In the genomic region with DNA sequence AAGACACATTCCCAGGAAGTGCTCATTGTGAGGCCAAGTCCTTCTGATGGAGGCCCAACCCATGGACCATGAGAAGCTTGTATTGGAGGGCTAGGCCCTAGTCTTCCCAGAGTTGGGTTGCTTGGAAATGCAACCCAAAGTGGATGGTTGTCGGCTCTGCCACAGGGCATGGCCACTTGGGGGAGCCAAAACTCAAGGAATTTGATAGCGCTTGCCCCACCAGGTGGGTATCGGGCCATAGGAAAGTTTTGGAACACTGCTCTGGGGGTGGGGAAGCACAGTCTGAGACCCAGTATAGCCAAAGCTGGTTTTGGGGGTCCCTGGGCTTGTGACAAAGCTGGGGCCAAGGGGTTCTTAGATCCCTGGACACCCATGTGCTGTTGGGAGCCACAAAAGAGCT, we compare ENCODE assay signal across 9 mouse cellular contexts. TPM values are rescaled to one million over a fixed set of nuclear protein-coding genes. Genes with fewer than 3 reads are reported as not detected.
A peak's percentile ranks its signal among the peaks of the same experiment; 100 is the strongest.
DNase-seq lines count a peak whose midpoint lies in the region; ATAC-seq and TF ChIP-seq lines count a peak whose summit lies in the region.
"Had no signal": no experiment of that assay in that cellular context is flagged by ENCODE, and none has a peak within 500 bp of the region (broad histone marks: within the 10 kb centered on the region; RNA-seq: fewer than 3 reads in every experiment).

No protein-coding gene starts in this region.

- 27% methylated on average over 3 of the region's 3 CpGs for WGBS in liver, embryonic 11.5 days

- no peak overlapping the region for H3K9ac ChIP-seq in liver, embryonic 11.5 days (ENCODE audit: low read depth, low read length)
- no peak overlapping the region for H3K9ac ChIP-seq in ES-E14 (ENCODE audit: insufficient read depth, low read depth, low read length, poor library complexity, severe bottlenecking)
- H3K9ac ChIP-seq: heart, embryonic 15.5 days; neural tube, embryonic 13.5 days had no signal

- no peak overlapping the region for H3K4me3 ChIP-seq in liver, embryonic 11.5 days (ENCODE audit: low read depth, low read length)
- H3K4me3 ChIP-seq in ES-E14 (ENCODE audit: insufficient read depth in 1 of 2, low read depth in 1 of 2, low read length in 2 of 2, poor library complexity in 1 of 2, severe bottlenecking in 1 of 2) = no peak overlapping the region
- H3K4me3 ChIP-seq: heart, embryonic 15.5 days; neural tube, embryonic 13.5 days had no signal

- DNase-seq in liver (peak; percentile 32), ES-E14 (ENCODE audit: low read depth, low spot score) (peak; percentile 26)
- no peak for DNase-seq in liver, embryonic 11.5 days (ENCODE audit: low spot score)
- DNase-seq in adrenal gland, adult 2 months = peak; percentile 27
- peak; percentile 22 for DNase-seq in lung, postnatal 10 days

- in situ Hi-C loops in ES-E14 (cut with MboI; ENCODE audit: low sequenced_read_pairs in 2 of 2, unreplicated experiment in 2 of 2) = no loop called here

- H3K9me3 ChIP-seq in liver, embryonic 11.5 days (ENCODE audit: control insufficient read depth, low read length) = no peaks in the 10 kb centered on the region
- peaks cover 15% of the 10 kb centered on the region for H3K9me3 ChIP-seq in ES-E14 (ENCODE audit: control insufficient read depth, insufficient read depth, low read depth, low read length)
- H3K9me3 ChIP-seq: heart, embryonic 15.5 days had no signal

- ATAC-seq in liver, embryonic 11.5 days (replicated peaks; ENCODE audit: low FRiP score) = no peak; the same call in 1 of the 2 replicates
- peak; percentile 49 for ATAC-seq in inflammation-experienced regulatory T-cells, adult 6 months
- ATAC-seq in monocyte, adult 5-6 weeks (replicated peaks; ENCODE audit: insufficient number of reproducible peaks, low FRiP score, low TSS enrichment, poor library complexity, severe bottlenecking) = no peak

- H3K27me3 ChIP-seq in liver, embryonic 11.5 days (replicated peaks; ENCODE audit: control insufficient read depth, insufficient read depth, low read length) = no peaks in the 10 kb centered on the region
- H3K27me3 ChIP-seq: heart, embryonic 15.5 days; neural tube, embryonic 13.5 days had no signal

- H3K4me1 ChIP-seq in liver, embryonic 11.5 days (replicated peaks; ENCODE audit: control insufficient read depth, insufficient read depth, low read length) = no peaks in the 10 kb centered on the region
- no peaks in the 10 kb centered on the region for H3K4me1 ChIP-seq in ES-E14 (ENCODE audit: control insufficient read depth in 2 of 2, insufficient read depth in 2 of 2, low read length in 2 of 2, poor library complexity in 1 of 2)
- H3K4me1 ChIP-seq: heart, embryonic 15.5 days; neural tube, embryonic 13.5 days had no signal

- H3K4me2 ChIP-seq in liver, embryonic 11.5 days = no peak overlapping the region
- H3K4me2 ChIP-seq: heart, embryonic 15.5 days; neural tube, embryonic 13.5 days had no signal

- no peaks in the 10 kb centered on the region for H3K36me3 ChIP-seq in liver, embryonic 11.5 days (ENCODE audit: control insufficient read depth, insufficient read depth, low read length)
- H3K36me3 ChIP-seq in ES-E14 (ENCODE audit: control insufficient read depth, insufficient read depth, low read length, poor library complexity, severe bottlenecking) = no peaks in the 10 kb centered on the region
- H3K36me3 ChIP-seq: heart, embryonic 15.5 days; neural tube, embryonic 13.5 days had no signal

- H3K27ac ChIP-seq in liver, embryonic 11.5 days (ENCODE audit: low read depth, low read length) = no peak overlapping the region
- H3K27ac ChIP-seq in ES-E14 (ENCODE audit: insufficient read depth, low read depth, low read length, poor library complexity, severe bottlenecking) = no peak overlapping the region
- H3K27ac ChIP-seq: heart, embryonic 15.5 days; neural tube, embryonic 13.5 days had no signal

TF ChIP-seq in ES-E14, 5 proteins besides CTCF, POLR2A, EP300 and RAD21:
- TF ChIP-seq CHD2 (IDR thresholded peaks at IDR 0.05; ENCODE audit: low read depth, low read length) = no peak
- peak; percentile 59; the same call in 1 of the 2 replicates for TF ChIP-seq ZC3H11A (IDR thresholded peaks at IDR 0.05; ENCODE audit: borderline replicate concordance, low read depth, low read length)

RNA-seq across cellular contexts. Expression of a gene that starts 42.3 kb away (rescaled TPM):
- polyA plus RNA-seq in liver, embryonic 11.5 days (2014; fragmentation: Nextera tagmentation; extraction: Ambion mirVana) = 6.9 and 7.5 TPM in 2 replicates
- 18.4 and 19.9 TPM in 2 replicates for total RNA-seq in ES-E14 (2012; rRNA removed)
- 10 to 100 TPM; 32.7 to 40.8 TPM for total RNA-seq in adrenal gland, adult 2 months (2021)
- polyA plus RNA-seq in adrenal gland, adult 2 months (2012; rRNA removed) = 94.8 and 113 TPM in 2 replicates
- polyA plus RNA-seq in inflammation-experienced regulatory T-cells, adult 6 months (2017; shearing (Covaris generic)) = 10 to 100 TPM in 1 of 3 experiments, 1 to 10 TPM in 2; 4.5 to 10.3 (median 7.9) TPM
- total RNA-seq in monocyte, adult 5-6 weeks (2017) = 41.4 to 51.2 TPM (median 49.4 TPM) in 3 replicates
